Mouse (Mus musculus): ENCODE data around the gene Sigirr.

Sigirr gene

DNA sequence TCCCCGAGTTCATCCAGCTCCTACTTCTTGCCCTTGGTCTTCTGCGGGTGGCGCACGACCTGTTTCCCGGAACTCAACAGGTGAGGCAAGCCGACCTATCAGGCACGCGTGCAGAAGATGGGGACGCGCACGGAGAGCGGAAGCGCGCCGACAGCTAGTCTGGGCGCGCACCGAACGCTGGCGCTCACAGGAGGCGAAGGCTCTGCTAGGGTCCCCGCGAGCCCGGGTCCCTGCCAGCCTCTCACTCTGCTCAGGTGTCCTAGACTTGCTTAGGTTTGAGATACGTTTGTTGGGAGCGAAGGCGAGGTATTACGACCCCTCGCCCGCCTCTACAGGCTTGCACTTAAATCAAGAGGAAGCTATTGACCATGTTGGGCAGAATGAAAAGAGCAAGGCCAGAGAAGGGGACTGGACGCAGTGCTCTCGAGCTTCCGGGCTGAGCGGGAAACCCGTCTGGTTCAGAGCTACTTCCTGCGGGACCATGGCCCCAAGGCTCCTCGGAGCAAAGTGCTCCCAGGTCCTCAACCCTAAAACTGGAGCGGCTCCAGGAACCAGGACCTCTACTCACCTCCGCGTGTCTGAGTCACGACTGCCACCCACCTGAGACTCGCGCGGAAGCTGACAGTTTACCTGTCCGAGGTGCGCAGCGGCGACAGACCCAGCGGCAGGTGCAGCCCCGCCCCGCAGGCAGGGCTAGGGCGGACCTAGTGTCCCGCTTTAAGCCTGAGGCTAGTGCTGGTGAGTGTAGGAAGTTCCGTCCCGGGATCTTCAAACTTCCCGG, at the start of gene Sigirr:
Gene Sigirr, minus strand, starts transcription at position 662 of the 781 bp plus-strand sequence.
- DNase-seq (ENCODE audit: low spot score): no peak

DNA sequence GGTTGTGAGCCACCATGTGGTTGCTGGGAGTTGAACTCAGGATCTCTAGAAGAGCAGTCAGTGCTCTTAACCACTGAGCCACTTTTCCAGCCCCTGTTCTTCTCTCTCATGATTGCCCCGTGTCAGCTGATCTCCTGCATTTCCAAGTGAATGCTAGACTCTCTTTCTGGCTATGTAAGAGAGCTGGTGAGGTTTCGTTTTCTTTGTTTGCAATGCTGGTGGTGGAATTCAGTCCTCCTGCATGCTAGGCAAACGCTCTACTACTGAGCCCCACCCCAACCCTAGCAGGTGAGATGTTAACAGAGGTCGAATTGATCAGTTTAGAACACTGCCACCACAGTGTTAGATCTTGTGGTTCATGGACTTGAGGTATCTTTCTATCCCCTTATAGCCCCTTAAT, 48.3 kb upstream of the Sigirr start:
- DNase-seq (ENCODE audit: low spot score): no peak

DNA sequence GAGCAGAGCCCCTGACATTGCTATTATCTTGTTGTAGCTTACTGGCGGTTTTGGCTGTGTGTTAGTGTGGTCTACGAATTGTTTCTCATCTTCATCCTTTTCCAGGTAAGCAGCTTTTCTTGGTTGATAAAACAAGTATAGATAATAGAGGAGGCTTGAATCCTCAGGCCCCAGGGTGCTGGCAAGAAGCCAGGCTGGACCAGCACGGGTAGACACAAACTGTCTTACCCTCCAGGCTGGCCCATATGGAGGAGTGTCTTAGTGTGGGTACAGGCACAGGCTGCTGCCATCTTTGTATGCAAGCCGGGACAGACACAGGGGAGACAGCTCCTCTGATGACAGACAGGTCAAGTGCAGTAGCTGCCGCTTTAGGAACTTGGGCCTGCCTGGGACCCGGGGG, 46.7 kb upstream of the Sigirr start:
- no peak for DNase-seq (ENCODE audit: low spot score)

DNA sequence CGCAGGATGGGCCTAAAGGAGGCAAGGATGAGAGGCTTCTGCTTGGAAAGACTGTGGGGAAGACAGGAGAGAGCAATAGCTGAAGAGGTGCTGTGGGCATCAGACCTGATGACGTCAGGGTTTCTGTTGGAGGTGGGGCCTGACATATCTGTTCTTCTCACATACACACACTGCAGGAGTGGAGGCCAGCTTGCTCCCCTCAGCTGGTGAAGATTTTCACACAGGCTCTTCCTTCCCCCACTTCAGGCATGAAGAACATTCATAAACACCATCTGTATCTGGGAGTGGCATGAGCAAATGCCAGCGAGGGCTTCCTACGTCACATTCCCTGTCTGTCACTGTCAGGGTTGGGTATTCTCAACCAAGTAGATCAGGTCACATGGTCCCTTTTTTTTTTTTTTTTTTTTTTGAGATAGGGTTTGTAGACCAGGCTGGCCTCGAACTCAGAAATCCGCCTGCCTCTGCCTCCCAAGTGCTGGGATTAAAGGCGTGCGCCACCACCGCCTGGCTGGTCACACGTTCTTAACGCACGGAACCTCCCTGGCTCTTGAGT, 45.7 kb upstream of the Sigirr start:
- DNase-seq (ENCODE audit: low spot score): no peak

DNA sequence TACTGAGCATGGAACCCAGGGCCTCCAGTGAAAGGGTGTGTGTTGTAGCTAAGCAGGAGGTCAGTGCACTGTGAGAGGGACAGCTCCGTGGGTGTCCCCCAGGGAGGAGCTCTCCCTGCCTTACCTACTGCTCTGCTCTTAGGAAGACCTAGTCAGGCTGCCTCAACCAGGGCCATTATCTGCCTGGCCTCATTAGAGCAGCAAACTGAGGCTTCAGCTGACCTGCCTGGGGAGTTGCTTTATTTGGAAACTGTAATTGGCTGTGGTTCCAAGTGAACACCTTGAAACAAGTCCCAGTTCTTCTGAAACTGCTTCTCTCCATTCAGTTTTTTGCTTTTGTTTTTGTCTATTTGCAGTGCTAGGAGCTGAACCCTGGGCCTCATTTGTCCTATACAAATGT, 45.0 kb upstream of the Sigirr start:
- DNase-seq (ENCODE audit: low spot score): no peak

DNA sequence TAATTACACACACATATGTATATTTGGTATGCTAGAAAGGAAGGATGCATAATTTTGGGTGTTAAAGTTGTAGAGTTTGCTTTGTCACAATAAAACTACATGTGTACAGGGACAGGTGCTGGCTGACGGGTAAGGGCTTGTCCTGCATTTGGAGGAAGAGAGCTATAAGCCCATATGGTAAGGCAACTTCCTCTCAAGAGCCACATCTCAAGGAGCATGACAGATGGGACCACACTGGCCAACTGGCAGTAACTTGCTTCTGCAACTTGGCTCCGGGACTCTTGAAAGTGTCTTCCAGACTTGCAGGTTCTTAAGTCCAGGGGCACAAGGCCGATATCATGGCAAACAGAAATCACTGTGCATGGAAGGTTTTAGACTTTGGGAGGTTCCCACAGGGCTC, 44.3 kb upstream of the Sigirr start:
- no peak for DNase-seq (ENCODE audit: low spot score)

DNA sequence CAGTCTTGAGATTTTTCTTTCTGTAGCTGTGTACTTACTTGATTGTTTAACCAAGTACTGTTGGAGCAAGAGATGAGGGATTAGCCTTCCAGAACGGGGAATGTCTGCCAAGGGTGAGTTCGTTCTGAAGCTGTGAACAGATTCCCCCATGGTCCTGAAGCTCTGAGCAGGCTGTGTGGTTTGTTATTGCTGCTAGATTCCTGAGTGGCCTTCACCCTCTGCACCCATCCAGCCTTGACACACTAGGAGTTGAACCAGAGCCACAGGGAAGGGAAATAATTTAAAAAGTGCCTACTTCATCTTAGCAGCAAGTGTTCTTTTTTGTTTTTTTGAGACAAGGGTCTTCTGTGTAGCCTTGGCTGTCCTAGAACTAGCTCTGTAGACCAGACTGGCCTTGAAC, 43.5 kb upstream of the Sigirr start:
- DNase-seq (ENCODE audit: low spot score): no peak

DNA sequence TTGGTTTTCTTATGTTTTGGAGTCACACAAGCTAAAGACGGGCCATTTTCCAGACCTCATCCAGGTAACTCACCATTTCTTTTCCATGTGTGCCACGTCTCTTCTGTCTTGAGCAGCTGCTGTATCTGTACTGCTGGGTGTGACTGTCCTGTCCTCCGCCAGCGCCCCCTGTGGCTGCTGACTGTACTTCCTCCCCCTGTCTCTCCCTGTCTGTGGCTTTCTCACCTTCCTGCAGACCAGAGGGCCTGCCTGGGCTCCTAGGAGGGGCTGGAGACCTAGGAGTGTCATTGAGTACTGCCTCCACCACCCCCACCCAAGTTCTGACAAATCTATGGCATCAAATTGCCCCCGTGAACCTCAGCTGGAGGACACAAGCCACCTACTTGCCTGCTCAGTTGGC, 42.7 kb upstream of the Sigirr start:
- no peak for DNase-seq (ENCODE audit: low spot score)

DNA sequence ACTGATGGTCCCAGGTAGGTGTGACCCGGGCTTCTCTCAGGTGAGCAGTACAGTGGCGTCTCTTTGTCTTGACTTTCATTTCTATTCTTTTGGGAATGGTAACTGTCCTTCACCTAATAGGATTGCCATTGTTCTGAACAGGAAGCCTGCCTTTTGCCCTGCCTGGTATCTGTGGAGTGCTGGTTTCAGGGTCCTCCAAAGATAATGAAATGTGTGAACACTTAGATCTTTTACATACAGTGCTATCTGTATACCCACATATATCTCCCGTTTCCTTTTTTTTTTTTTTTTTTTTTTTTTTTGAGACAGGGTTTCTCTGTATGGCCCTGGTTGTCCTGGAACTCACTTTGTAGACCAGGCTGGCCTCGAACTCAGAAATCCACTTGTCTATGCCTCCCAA, 41.0 kb upstream of the Sigirr start:
- DNase-seq (ENCODE audit: low spot score): no peak

DNA sequence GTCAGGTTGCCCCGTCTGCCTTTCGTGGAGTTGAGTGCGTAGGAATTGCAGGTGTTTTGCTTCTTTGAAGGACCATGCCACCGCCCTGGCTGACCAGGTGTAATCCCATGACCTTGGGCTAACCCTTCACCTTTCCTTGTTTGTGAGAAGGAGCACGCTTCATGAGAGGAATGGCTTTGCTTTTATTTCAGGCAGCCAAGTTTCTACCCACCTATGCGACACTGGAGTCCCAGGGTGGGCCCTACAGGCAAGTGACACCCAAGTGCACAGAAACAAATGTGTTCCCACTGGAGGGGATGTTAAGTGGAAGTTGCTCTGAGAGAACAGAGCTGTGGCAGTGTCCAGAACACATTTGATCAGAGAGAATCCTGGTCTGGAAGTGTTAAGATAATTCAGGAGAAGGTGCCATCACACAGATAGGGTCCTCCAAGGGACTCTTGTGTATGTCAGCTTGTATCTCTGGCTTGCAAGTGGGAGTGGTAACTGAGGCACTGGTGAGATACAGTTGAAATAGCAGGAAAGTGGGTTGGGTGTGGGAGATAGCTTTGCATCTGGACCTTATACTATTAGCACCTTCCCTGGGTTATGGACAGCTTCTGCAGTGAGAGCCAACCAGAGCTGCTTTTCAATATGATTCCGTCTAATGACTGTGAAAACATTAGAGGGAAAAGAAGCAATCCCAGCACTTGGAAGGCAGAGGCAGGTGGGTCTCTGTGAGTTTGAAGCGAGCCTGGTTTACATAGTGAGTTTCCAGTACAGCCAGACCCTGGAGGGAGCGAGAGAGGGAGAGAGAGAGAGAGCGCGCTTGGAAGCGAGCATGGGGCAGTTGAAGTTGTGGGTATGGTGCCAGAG, 31.8 kb upstream of the Sigirr start:
- DNase-seq (ENCODE audit: low spot score): no peak

DNA sequence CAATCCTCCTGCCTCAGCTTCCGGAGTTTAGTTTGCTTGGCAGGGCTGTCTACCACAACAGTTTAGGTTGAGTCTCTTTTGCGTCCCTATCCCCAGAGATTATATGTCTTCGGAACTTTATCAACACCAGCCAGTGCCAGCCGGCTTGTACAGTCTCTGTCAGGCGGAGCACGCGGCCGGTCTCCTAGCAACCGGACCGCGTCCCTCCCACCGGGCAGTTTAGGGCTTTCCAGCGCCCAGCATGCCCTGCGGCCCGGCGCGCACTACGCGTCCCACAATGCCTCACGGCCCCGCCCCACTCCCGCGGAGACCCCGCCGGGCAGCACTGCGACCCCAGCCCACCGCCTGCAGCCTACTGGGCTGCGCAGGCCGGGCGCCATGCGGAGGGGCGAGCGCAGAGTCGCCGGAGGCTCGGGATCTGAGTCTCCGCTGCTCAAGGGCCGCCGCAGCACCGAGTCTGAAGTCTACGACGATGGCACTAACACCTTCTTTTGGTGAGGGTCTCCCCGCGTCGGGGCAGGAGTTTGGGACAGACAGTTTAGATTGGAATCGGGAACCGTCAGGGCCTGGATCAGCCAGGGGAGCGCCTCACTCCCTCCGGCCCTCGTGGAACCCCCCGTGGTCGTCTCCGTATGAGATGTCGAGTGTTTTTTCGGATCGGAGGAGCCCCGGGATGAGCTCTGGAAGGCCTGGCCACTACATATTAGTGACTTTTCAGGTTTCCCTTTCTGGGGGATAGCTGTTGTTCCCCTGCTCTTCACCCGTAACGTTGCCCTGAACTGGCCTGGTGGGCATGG, 30.9 kb upstream of the Sigirr start:
- DNase-seq (ENCODE audit: low spot score): peak; percentile 47

DNA sequence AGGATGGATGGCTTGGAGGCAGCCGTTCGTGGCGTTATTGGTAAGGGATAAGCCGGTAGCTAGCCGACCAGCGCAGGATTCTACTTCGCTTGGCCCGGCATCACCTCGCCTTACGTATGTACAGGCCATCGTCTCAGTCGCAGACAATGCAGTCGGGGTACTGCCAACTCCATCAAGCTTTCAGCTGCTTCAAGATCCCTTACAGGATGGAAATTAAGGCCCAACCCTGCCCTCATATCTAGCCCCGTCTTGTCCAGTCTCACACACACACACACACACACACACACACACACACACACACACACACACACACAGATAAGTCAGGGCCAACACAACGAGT, 23.1 kb upstream of the Sigirr start:
- no peak for DNase-seq (ENCODE audit: low spot score)

DNA sequence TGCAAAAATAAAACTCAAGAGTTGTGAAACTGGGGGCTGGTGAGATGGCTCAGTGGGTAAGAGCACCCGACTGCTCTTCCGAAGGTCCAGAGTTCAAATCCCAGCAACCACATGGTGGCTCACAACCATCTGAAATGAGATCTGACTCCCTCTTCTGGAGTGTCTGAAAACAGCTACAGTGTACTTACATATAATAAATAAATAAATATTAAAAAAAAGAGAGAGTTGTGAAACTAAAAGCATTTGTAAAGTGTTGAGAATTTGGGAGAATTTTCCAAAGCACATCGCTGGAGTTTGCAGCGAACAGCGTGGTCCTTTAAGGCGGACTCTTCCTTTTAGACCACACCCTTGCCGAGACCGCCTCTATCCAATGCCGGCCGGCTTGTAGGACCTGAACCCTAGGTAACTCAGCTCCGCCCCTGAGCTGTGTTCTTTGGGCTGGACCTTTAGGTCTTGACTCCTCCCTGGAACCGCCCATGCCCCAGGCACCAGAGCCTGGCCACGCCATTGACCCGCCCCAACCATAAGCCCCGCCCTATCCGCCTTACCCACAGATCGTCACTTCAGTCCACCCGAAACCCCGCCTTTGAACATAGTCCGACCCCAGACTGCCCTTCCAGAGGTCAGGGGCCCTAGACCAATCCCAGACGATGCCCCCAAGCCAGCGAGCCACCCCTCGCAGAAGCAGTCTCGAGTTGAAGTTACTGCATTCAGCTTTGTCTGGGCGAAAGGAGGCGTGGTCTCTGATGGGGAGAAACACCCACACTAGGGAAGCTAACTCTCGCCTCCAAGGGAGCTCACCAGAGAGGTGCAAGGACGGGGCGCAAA, 22.5 kb upstream of the Sigirr start:
- peak; percentile 71 for DNase-seq (ENCODE audit: low spot score)

DNA sequence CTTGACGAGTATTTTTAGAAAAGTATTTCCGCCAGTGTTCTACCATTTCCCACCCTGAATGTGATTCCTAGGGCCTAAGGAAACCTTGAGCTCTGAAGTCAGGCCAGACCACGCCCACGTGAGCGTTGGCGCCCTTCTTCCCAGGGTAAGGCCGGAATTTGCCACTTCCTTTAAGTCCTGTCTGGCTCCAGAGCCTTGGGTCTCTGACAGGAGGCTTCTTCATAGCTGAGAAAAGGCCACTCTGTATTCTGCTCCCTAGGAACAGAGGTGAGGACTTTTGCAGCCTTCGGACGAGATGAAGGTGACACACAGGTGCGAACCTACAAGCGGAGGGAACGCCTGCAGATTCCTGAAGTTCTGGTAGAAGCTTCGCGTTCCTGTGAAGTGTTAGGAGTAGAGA, 21.9 kb upstream of the Sigirr start, which contains the start of gene Ptdss2:
Gene Ptdss2, plus strand, starts transcription at position 138 of the 400 bp plus-strand sequence.
- DNase-seq (ENCODE audit: low spot score): no peak

DNA sequence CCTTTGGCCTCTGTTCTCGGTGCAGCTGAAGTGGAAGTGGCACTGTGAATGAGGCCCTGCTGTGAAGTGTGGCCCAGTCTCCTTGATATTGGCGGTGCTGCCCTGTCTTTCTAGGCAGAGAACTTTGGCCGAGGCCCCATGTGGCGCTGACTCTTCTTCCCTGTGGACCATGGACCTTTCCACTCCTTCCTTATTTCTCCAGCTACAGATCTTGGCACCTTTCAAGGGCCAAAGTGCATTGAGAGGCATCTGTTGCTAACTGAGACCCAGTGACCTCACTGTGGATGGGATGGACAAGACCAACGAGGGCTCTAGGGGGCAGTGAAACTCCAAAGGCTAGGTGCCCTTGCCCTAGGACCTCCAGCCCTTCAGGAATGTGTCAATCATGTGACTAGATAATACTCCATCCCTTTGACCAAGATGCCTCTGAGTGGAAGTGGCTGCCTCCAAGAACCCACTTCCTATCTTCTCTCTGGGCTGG, 20.7 kb upstream of the Sigirr start:
- no peak for DNase-seq (ENCODE audit: low spot score)

DNA sequence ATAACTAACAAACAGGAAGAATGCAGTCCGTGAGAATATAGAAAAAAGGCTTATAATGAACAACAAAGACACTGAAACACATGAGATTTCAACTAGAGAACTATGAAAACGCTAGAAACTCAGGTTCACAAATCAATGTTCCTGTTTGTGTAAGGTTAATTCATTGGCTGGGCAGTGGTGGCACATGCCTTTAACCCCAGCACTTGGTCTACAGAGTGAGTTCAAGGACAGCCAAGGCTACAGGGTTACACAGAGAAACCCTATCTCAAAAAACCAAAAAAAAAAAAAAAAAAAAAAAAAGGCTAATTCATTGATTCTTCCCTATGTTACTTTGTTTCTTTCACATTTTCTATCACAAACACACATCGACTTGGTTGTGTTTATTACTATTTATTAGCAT, 20.2 kb upstream of the Sigirr start:
- DNase-seq (ENCODE audit: low spot score): no peak

DNA sequence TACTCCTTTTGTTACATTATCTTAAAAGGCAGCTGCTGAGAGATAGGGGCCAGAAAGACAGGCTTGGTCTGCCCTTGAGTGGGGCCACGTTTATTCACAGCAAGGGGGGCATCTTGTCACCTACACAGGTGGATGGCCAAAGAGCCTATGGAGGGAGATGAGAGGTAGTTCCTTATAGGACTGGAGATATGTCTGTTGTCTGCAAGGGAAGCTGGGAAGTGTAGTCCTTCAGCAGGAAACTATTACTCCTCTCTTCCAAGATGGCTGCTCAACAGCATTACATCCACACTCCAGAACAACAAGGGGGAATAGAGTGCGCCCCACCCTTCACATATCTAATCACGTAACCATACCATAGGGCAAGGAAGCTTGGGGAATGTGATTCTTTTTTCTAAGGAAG, 19.1 kb upstream of the Sigirr start:
- no peak for DNase-seq (ENCODE audit: low spot score)

DNA sequence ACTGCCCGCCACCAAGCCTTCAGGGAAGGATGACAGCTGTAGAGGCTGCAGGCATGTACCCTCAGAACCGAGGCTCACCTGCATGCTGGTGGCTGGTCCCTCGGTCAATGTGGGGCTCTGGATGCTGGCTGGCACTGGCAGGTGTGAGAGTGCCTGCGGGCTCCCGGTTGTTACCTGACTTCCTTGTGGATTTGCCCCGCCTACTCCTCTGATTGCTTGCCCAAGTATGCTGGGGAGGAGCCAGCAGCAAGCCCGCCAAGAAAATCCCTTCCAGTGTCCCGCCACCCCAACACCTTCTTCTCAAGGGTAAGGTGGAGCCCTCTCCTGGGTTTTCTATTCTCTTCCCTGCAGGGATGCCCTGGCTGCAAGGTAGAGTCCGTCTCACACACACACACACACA, 17.3 kb upstream of the Sigirr start, which contains the start of gene Ano9:
Gene Ano9, minus strand, starts transcription at position 171 of the 400 bp plus-strand sequence.
- no peak for DNase-seq (ENCODE audit: low spot score)

DNA sequence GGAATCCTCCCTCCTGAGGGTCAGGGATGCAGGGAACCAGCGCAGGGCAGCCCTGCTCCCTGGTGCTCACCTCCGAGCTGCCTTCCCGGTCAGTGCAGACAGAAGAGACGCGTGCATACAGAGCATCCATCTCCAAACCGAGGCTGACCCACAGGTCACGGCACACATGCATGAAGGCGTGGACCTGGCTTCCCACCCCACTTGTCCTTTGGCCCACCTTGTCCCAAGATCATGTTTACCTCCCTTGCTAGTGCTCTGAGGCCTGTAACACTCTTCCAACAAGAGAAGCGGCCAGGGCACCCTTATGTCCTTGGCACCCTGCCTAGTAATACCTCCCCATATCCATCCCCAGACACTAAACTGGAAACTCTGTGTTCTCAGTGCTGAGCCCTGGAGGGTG, 15.5 kb upstream of the Sigirr start:
- no peak for DNase-seq (ENCODE audit: low spot score)

DNA sequence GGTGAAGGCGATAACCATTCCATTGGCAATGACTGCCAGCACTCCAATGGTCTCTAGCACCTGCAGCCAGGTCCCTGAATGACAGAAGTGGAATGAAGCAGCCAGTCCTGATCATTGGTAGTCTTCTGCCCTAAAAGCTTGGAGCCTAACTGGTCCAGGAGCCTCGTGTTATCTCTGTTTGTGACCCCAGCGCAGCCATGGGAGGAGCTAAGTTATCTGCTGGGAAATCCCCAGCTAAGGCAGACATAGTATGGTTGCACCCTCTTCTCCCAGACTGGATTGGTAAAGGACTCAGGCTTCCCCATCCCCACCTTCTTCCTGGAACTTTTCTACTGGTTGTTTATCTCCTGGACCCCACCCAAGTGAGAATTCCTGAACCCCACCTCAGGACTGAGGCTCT, 2.8 kb upstream of the Sigirr start:
- no peak for DNase-seq (ENCODE audit: low spot score)

DNA sequence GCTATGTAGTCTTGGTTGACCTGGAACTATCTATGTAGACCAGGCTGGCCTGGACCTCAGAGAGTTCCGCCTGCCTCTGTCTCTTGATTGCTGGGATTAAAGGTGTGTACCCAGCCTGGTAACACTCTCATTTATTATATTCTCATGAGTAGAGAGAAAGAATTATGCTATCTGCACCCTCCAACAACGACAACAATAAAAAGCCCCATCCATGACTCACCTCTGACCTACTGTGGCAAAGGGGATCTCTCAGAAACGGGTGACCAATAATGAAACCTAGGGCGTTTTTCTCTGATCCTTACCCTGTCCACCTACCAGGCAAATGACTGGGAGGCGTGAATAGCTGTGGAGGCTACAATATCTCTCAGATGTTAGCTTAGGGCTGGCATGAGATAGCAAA, 3.2 kb downstream of the Sigirr start:
- DNase-seq (ENCODE audit: low spot score): no peak

Measured in layer of hippocampus, adult 9-10 months (tissue).